Mouse (Mus musculus) embryonic fibroblast, embryonic 13.5 days (primary cell): Measurements from ENCODE around the gene Atp11a. TPM values are rescaled to one million over a fixed set of nuclear protein-coding genes. Genes with fewer than 3 reads are reported as not detected.
A peak's percentile ranks its signal among the peaks of the same experiment; 100 is the strongest.

Source experiments
- H3K27ac ChIP-seq: 2 replicates; pipeline ENCODE4 v1.5.1; 2012; ENCODE audit warnings: low read length, control low read depth, inconsistent platforms; ENCODE audit not compliant: insufficient read depth
- H3K4me1 ChIP-seq: 2 replicates; pipeline ENCODE4 v1.6.1; 2011; ENCODE audit warnings: low read length; ENCODE audit not compliant: control insufficient read depth, insufficient read depth
- H3K4me3 ChIP-seq: 2 replicates; pipeline ENCODE4 v1.5.1; 2011; ENCODE audit warnings: mild to moderate bottlenecking, control low read depth, low read length; ENCODE audit not compliant: insufficient read depth
- CTCF ChIP-seq: IDR thresholded peaks from 2 replicates; pipeline ENCODE4 v1.5.1; 2011; ENCODE audit warnings: mild to moderate bottlenecking, control low read depth, low read length, moderate library complexity, borderline replicate concordance; ENCODE audit not compliant: insufficient read depth
- POLR2A ChIP-seq: IDR thresholded peaks from 2 replicates; pipeline ENCODE4 v1.6.1; 2011; ENCODE audit warnings: low read depth, mild to moderate bottlenecking, control low read depth, low read length, moderate library complexity
- polyA plus RNA-seq: library from polyadenylated mRNA; stranded (reverse); fragments of >200 nt; gene quantifications from 2 replicates; pipeline ENCODE4 v1.2.4, GENCODE M21; 2011; ENCODE audit warnings: low read depth; ENCODE audit not compliant: missing spikeins, insufficient read length

Gene Atp11a
- 66.6 and 75.5 TPM in 2 replicates for polyA plus RNA-seq

- Histone ChIP-seq H3K4me1 (peaks cover 3% of the 10 kb centered on the region; the same call in 1 of the 2 replicates), H3K27ac (peak within 1 kb of the TSS; percentile 23), H3K4me3 (peak within 1 kb of the TSS; percentile 88)
- TF ChIP-seq CTCF (no peak), POLR2A (peak; percentile 76)
These were observed at the start of gene Atp11a for GRCm38 (mm10) chr8:12756391-12757157. TSS of gene Atp11a (plus strand) at chr8:12757014.

GRCm38 (mm10) chr8:12711623-12712022 lies 45.2 kb upstream of the Atp11a start:
- Histone ChIP-seq H3K4me1 (peaks cover 3% of the 10 kb centered on the region; the same call in 1 of the 2 replicates), H3K27ac (no peak overlapping the region), H3K4me3 (no peak overlapping the region)
- no peak for TF ChIP-seq CTCF
- no peak for TF ChIP-seq POLR2A

GRCm38 (mm10) chr8:12715861-12716585 lies 40.8 kb upstream of the Atp11a start:
- TF ChIP-seq POLR2A (no peak), CTCF (no peak)
- Histone ChIP-seq H3K27ac (no peak overlapping the region), H3K4me3 (no peak overlapping the region), H3K4me1 (no peaks in the 10 kb centered on the region)

DNA sequence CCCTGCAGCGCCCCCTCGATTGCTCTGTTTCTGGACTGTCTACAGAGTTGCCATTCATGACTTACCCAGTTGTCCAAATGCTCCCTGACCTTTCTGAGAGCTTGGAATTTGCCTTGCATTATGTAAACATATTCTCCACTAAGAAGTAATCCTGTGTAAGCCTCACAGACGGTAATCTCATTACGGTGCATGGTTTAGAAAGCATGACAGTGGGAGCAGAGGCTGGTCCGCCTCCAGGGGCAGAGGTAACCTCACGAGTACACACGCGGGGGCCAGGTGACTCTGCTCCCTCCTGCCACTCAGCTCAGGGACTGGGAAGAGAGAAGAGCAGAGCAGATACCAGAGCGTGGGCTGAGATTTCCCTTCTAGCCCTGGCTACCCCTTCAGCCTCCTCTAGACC lies 37.7 kb upstream of the Atp11a start:
- Histone ChIP-seq H3K27ac (no peak overlapping the region), H3K4me3 (no peak overlapping the region), H3K4me1 (no peaks in the 10 kb centered on the region)
- TF ChIP-seq POLR2A: no peak
- no peak for TF ChIP-seq CTCF

GRCm38 (mm10) chr8:12728644-12729043 lies 28.2 kb upstream of the Atp11a start:
- Histone ChIP-seq H3K27ac (no peak overlapping the region), H3K4me3 (no peak overlapping the region), H3K4me1 (no peaks in the 10 kb centered on the region)
- no peak for TF ChIP-seq CTCF

- Histone ChIP-seq H3K27ac (no peak overlapping the region), H3K4me1 (no peaks in the 10 kb centered on the region), H3K4me3 (no peak overlapping the region)
- TF ChIP-seq CTCF (no peak), POLR2A (no peak)
These were observed 26.0 kb upstream of the Atp11a start for GRCm38 (mm10) chr8:12730780-12731179.

DNA sequence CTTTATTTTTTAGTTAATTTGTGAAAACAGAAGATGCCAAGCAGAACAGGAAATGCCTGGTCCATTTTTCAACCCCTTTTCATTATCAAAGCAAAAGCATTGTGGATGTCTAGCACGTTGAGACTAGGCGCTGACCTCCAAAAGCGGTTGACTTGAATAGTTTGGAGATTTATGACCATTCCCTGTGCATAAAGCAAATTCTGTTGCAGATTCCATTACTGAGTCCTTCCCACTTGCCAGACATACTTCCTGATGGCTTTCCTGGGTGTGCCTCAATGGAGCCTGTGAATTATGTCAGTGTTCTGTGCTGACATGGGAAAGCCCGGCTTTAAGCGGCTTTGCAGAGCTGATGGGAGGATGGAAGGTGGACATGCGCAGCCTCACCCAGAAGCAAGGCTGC lies 24.4 kb upstream of the Atp11a start:
- Histone ChIP-seq H3K27ac (no peak overlapping the region), H3K4me1 (no peaks in the 10 kb centered on the region), H3K4me3 (no peak overlapping the region)
- TF ChIP-seq CTCF (no peak), POLR2A (no peak)

DNA sequence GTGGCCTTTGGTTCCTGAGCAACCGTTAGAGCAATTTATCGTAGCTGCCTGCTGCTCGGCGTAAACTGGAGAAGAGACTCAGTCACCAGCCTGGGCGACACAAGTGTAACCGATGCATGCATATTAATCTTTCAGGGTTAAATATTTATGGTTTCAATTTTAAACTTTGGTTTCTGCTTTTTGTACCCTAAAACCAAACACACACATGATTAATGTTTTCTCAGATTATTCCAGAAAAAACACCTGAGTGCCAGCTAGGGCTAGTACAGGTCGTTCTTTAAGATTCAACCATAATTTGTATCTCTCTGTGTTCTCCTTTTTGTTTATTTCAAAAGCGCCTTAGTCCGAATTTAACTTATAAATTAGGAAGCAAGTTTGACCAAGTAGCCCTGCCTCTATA lies 17.7 kb upstream of the Atp11a start:
- Histone ChIP-seq H3K4me1 (no peaks in the 10 kb centered on the region), H3K27ac (no peak overlapping the region), H3K4me3 (no peak overlapping the region)
- TF ChIP-seq CTCF: no peak
- TF ChIP-seq POLR2A: no peak

DNA sequence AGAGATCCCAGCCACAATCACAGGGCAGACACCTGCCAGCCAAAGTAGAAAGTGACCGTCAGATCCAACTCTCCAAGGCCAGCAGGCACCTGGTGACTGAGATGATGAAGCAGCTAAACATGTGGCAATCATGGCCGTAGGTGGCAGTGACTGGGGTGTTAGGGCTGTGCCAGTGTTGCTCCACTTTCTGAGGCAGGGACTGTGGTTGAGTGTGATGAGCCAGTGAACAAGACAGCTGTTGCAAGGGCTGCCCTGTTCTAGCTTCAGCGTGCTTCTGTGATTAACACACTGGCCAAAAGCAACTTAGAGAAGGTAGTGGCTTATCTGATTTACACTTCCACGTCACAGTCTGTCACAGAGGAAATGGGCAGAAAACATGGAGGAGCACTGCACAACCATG lies 13.4 kb upstream of the Atp11a start:
- no peaks in the 10 kb centered on the region for H3K4me1 ChIP-seq
- no peak overlapping the region for H3K4me3 ChIP-seq
- TF ChIP-seq CTCF (no peak), POLR2A (no peak)
- H3K27ac ChIP-seq: no peak overlapping the region

GRCm38 (mm10) chr8:12748183-12748582 lies 8.6 kb upstream of the Atp11a start:
- Histone ChIP-seq H3K4me1 (no peaks in the 10 kb centered on the region), H3K27ac (no peak overlapping the region), H3K4me3 (no peak overlapping the region)
- no peak for TF ChIP-seq POLR2A
- TF ChIP-seq CTCF: no peak
